In the genomic region with DNA sequence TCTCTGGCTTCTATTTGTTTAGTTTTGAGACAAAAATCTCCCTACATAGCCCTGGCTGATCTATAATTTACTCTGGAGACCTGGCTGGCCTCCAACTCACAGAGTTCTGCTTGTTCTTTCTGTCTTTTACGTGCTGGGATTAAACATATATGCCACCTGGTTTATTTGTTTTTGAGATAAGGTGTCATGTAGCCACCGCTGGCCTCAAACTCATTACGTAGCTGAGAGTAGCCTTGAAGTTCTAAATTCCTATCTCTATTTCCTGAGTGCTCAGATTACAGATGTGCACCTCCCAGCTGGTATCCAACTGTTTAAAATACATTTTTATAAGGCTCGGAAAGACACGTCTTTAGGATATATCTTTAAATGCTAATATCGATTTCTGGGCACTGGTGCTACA, we compare ENCODE assay signal across 27 mouse cellular contexts.
"Had no signal": no experiment of that assay in that cellular context is flagged by ENCODE, and none has a peak within 500 bp of the region (broad histone marks: within the 10 kb centered on the region; RNA-seq: fewer than 3 reads in every experiment).

No protein-coding gene starts in this region.

- H3K27ac ChIP-seq: gastrocnemius, adult 2 months; heart, embryonic 10.5 days; hindbrain, embryonic 10.5 days; hindbrain, embryonic 12.5 days; hindbrain, embryonic 14.5 days; kidney, embryonic 15.5 days; kidney, postnatal 0 days; layer of hippocampus, adult 2 months; left cerebral cortex, adult 2 months; limb, embryonic 10.5 days; limb, embryonic 12.5 days; liver, embryonic 13.5 days had no signal

- ATAC-seq: hindbrain, embryonic 16.5 days; inflammation-experienced regulatory T-cells, adult 6 months had no signal

- H3K9me3 ChIP-seq: heart, embryonic 10.5 days; heart, embryonic 12.5 days; hindbrain, embryonic 10.5 days; hindbrain, embryonic 12.5 days; kidney, embryonic 15.5 days; limb, embryonic 10.5 days; limb, embryonic 12.5 days; liver, embryonic 13.5 days had no signal

- H3K36me3 ChIP-seq: heart, embryonic 10.5 days; heart, embryonic 12.5 days; hindbrain, embryonic 10.5 days; hindbrain, embryonic 12.5 days; kidney, embryonic 15.5 days; limb, embryonic 10.5 days; limb, embryonic 12.5 days; liver, embryonic 13.5 days had no signal

- DNase-seq: gastrocnemius, adult 2 months; gastrocnemius, postnatal 10 days; gastrocnemius, postnatal 25 days; heart, adult 18-20 months; heart, postnatal 10 days; heart, postnatal 4 days; kidney, adult 11 months; kidney, adult 2 months; kidney, adult 9 months; kidney, postnatal 14 days; kidney, postnatal 36 days; liver; liver, embryonic 13.5 days had no signal

- H3K4me2 ChIP-seq: heart, embryonic 12.5 days; hindbrain, embryonic 12.5 days; hindbrain, embryonic 14.5 days; kidney, embryonic 15.5 days; limb, embryonic 12.5 days; liver, embryonic 11.5 days; liver, embryonic 13.5 days had no signal

- H3K4me3 ChIP-seq: gastrocnemius, adult 2 months; heart, embryonic 10.5 days; heart, embryonic 12.5 days; hindbrain, embryonic 10.5 days; hindbrain, embryonic 12.5 days; kidney, embryonic 15.5 days; layer of hippocampus, adult 2 months; left cerebral cortex, adult 2 months; limb, embryonic 10.5 days; limb, embryonic 12.5 days; liver, embryonic 13.5 days had no signal

- H3K4me1 ChIP-seq: heart, embryonic 10.5 days; heart, embryonic 12.5 days; hindbrain, embryonic 10.5 days; hindbrain, embryonic 12.5 days; kidney, embryonic 15.5 days; limb, embryonic 10.5 days; limb, embryonic 12.5 days; liver, embryonic 13.5 days had no signal

- H3K9ac ChIP-seq: heart, embryonic 12.5 days; hindbrain, embryonic 12.5 days; hindbrain, embryonic 14.5 days; kidney, embryonic 15.5 days; limb, embryonic 12.5 days; liver, embryonic 13.5 days had no signal
